Mouse (Mus musculus) liver, postnatal 0 days (tissue): ENCODE results near the gene Igfbpl1. TPM values are rescaled to one million over a fixed set of nuclear protein-coding genes. Genes with fewer than 3 reads are reported as not detected.

ENCODE experiments used
- ATAC-seq: fragments of 200-750 bp; cut with Nextera tagmentation; 2 replicates; pipeline ENCODE4 v1.8.0; 2017; ENCODE audit warnings: mild to moderate bottlenecking, moderate library complexity
- DNase-seq: peaks from one replicate; pipeline ENCODE4 v3.0.0-alpha.2; 2016
- H3K27ac ChIP-seq: fragments of 300-500 bp; sonication (generic); 2 replicates; pipeline ENCODE4 v1.5.1; 2014; ENCODE audit warnings: antibody characterized with exemption, moderate library complexity, mild to moderate bottlenecking, low read depth
- H3K27me3 ChIP-seq: fragments of 300-500 bp; sonication (generic); 2 replicates; pipeline ENCODE4 v1.6.1; 2014; ENCODE audit warnings: low read length, control low read depth, mixed read lengths; ENCODE audit not compliant: insufficient read depth
- H3K36me3 ChIP-seq: fragments of 300-500 bp; sonication (generic); replicated peaks from 2 replicates; pipeline ENCODE4 v1.6.1; 2014; ENCODE audit warnings: mild to moderate bottlenecking, control low read depth, low read length, moderate library complexity, mixed read lengths; ENCODE audit not compliant: insufficient read depth
- H3K4me1 ChIP-seq: fragments of 300-500 bp; sonication (generic); 2 replicates; pipeline ENCODE4 v1.6.1; 2014; ENCODE audit warnings: antibody characterized with exemption, mild to moderate bottlenecking, control low read depth; ENCODE audit not compliant: insufficient read depth
- H3K4me2 ChIP-seq: fragments of 300-500 bp; sonication (generic); 2 replicates; pipeline ENCODE4 v1.6.1; 2014; ENCODE audit warnings: low read depth, mild to moderate bottlenecking, low read length, moderate library complexity, mixed read lengths
- H3K4me3 ChIP-seq: fragments of 300-500 bp; sonication (generic); 2 replicates; pipeline ENCODE4 v1.5.1; 2014; ENCODE audit warnings: low read depth, low read length
- H3K9ac ChIP-seq: fragments of 300-500 bp; sonication (generic); replicated peaks from 2 replicates; pipeline ENCODE4 v1.6.1; 2014; ENCODE audit warnings: mild to moderate bottlenecking, moderate library complexity
- H3K9me3 ChIP-seq: fragments of 300-500 bp; sonication (generic); 2 replicates; pipeline ENCODE4 v1.6.1; 2016; ENCODE audit warnings: mild to moderate bottlenecking, control low read depth, low read length, mixed read lengths
- CTCF ChIP-seq: sonication (generic); IDR thresholded peaks from 2 replicates; pipeline ENCODE4 v1.5.1; 2016; ENCODE audit warnings: antibody characterized with exemption, low read depth
- EP300 ChIP-seq: IDR thresholded peaks from 2 replicates; pipeline ENCODE4 v1.6.1; 2016; ENCODE audit warnings: antibody characterized with exemption, low read depth, mild to moderate bottlenecking
- WGBS: fragments of 180-500 bp; shearing (Covaris S2); extraction: QIAGEN DNeasy Blood & Tissue Kit; methylation state at CpG from one replicate; pipeline ENCODE4 v1.1.7; 2014; ENCODE audit not compliant: insufficient replicate concordance; 5-methylcytosine and 5-hydroxymethylcytosine counted together
- polyA plus RNA-seq: library from polyadenylated mRNA; unstranded; fragments of >200 nt; fragmentation: Nextera tagmentation; extraction: Ambion mirVana; gene quantifications from 2 replicates; pipeline ENCODE4 v1.2.1, GENCODE M21; 2015

Gene Igfbpl1
- polyA plus RNA-seq, 1 experiment from 2014 or later, result not detected

DNA sequence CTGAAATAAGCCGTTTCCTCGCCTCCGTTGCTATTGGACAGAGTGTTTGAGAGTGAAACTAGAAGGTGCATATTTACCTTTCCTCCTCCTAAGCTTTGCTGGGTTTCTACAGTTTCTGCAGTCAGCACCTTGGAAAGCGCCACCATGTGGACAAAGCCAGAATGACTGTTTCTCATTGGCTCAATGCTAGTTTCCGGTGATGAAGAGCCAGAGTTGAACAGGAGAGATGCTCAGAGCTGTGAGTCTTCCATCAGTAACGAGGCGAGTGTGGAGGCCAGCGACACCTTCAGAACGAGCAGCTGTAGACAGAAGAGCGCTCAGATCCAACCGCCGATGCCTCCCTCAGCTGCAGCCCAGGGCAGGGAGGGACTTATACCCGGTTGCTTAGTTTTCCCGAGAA is 17.6 kb upstream of the Igfbpl1 start:
- DNase-seq, result peak; percentile 67
- Histone ChIP-seq H3K4me1 (peaks cover 6% of the 10 kb centered on the region; the same call in 1 of the 2 replicates), H3K9ac (no peak overlapping the region), H3K4me2 (no peak overlapping the region), H3K36me3 (no peaks in the 10 kb centered on the region), H3K27ac (no peak overlapping the region), H3K9me3 (no peaks in the 10 kb centered on the region), H3K27me3 (no peaks in the 10 kb centered on the region), H3K4me3 (no peak overlapping the region)
- 36% methylated on average over 14 of the region's 14 CpGs for WGBS
- TF ChIP-seq EP300, result no peak
- peak; percentile 76 for TF ChIP-seq CTCF
- no peak for ATAC-seq

DNA sequence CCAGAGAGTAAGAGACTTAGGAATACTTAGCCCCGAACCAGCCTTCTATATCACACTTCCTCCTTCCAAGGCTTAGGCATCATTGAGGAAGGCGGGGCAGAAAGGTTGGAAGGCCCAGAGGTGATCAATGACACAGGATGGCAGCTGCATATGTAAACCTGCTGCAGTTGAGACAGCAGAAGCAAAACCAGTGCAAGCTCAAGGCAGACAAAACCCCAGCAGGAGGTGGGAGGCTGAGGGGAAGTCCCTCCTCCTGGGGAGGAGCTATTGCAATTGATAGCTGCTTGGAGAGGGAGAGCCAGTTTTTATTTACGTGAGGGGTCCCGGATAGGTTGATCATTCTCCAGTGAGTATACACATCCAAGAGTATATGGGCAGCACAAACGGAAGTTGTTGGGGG is 6.7 kb upstream of the Igfbpl1 start:
- DNase-seq, result no peak
- Histone ChIP-seq H3K36me3 (no peaks in the 10 kb centered on the region), H3K9ac (no peak overlapping the region), H3K27me3 (peaks cover 14% of the 10 kb centered on the region), H3K4me3 (no peak overlapping the region), H3K9me3 (no peaks in the 10 kb centered on the region), H3K4me2 (no peak overlapping the region), H3K27ac (no peak overlapping the region), H3K4me1 (no peaks in the 10 kb centered on the region)
- no peak for ATAC-seq
- WGBS, result 33% methylated on average over 5 of the region's 5 CpGs
- TF ChIP-seq CTCF (no peak), EP300 (no peak)

DNA sequence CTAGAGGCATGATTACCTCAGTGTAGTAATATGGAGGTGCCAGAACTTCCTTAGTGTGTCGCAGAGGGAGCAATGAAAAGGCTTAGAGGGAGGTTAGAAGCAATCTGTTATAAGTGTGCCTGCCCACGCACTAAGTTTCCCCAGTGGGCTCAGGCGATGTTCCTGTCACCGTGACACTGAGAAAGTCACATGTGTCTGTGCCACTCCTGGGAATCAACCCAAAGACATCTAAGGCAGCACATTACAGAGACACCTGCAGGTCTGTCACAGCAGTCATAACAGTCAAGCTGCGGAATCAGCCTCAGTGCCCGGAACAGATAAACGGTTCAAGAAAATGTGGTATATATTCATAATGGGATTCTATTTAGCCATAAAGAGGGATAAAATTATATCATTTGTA is 5.3 kb upstream of the Igfbpl1 start:
- WGBS, result 85% methylated on average over 7 of the region's 7 CpGs
- TF ChIP-seq CTCF (no peak), EP300 (no peak)
- H3K27me3 ChIP-seq, result peaks cover 29% of the 10 kb centered on the region

DNA sequence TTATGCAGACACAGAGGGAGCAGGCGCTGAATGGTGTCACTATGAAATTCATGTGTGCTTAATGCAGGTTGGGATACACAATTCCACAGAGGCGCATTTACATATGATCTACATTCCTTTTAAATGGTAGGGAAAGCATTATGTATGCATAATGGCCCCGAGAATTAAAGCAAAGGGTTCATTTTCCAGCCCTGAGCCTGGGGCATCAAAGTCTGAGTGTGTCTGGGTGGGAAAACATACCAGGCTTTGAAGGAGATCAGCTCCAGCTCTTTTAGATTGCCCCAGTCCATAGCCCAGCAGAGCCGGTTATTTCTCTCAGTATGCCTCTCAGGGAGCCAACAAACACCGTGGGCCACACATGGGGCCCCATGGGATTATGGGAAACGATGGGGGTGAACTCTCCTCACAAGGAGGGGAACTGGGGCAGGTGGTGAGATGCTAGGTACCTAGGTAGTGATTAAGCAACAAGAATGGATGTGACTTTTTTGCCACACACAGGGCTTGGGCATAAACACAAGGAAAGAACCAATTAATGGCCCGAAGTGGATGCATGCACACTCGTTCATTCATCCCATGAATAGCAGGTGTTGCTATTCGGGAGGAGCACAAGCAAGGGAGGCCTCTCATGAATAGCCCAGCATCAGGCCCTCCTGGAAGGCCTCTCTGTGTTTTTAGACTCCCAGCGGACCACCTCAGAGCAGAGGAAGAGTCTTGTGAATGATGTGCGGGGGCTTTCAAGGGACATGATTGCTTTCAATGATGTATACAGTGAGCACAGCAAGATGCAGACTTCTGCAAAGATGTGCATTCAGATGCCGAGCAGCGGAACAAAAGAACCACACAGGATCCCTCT is 3.4 kb upstream of the Igfbpl1 start:
- no peak for ATAC-seq
- Histone ChIP-seq H3K36me3 (no peaks in the 10 kb centered on the region), H3K9ac (no peak overlapping the region), H3K9me3 (no peaks in the 10 kb centered on the region), H3K27ac (no peak overlapping the region), H3K4me3 (no peak overlapping the region), H3K4me2 (no peak overlapping the region), H3K4me1 (no peaks in the 10 kb centered on the region), H3K27me3 (peaks cover 45% of the 10 kb centered on the region)
- TF ChIP-seq CTCF (no peak), EP300 (no peak)
- 60% methylated on average over 13 of the region's 13 CpGs for WGBS
- DNase-seq, result no peak

More for the DNA sequence above, 5.3 kb upstream of the Igfbpl1 start:
- Histone ChIP-seq H3K4me3 (no peak overlapping the region), H3K36me3 (no peaks in the 10 kb centered on the region), H3K4me2 (no peak overlapping the region), H3K27ac (no peak overlapping the region), H3K4me1 (no peaks in the 10 kb centered on the region), H3K9ac (no peak overlapping the region), H3K9me3 (no peaks in the 10 kb centered on the region)
- no peak for DNase-seq
- ATAC-seq, result no peak

DNA sequence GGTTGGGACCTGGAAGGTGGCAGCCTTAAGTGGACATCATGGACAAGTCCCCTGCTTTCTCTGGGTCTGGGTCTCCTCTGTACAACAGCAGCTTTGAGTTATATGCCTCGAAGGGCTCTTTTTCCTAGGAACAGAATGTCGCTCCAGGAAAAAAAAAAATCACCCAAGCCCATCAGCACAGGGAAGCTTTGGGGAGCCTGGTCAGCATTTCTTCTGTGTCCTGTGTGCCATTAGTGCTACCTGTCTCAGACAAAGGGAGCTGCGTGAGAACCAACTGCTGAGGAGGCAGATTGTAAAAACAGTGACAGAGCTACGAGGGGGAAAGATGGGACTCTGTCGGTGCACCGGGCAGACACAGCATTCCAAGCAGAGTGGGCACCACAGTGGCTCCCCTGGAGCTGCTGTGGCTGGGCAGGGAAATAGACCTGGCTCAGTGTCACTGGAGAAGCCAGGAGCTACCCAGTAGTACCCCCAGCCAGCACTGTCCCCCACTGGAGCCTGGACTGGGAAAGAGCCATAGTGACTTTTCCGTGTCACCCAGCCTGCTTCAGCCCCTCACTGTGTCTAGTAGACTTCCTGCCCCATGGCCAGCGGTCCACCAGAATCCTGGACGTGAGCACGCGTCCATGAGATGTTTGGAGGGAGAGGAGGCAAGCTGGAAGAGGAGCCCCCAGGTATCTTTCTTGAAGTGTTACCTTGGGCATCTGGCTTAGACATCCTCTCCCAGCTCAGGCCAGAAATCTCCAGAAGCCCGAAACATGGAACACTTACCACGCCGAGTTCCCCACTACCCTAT is 1.8 kb downstream of the Igfbpl1 start:
- H3K27me3 ChIP-seq, result peaks cover 54% of the 10 kb centered on the region
- TF ChIP-seq CTCF, result no peak
- no peak for TF ChIP-seq EP300
- H3K4me1 ChIP-seq, result no peaks in the 10 kb centered on the region
- no peak overlapping the region for H3K4me2 ChIP-seq
- H3K9ac ChIP-seq, result no peak overlapping the region
- no peaks in the 10 kb centered on the region for H3K36me3 ChIP-seq
- WGBS, result 29% methylated on average over 14 of the region's 14 CpGs
- no peaks in the 10 kb centered on the region for H3K9me3 ChIP-seq
- H3K27ac ChIP-seq, result no peak overlapping the region
- ATAC-seq, result no peak
- no peak overlapping the region for H3K4me3 ChIP-seq
- DNase-seq, result no peak

DNA sequence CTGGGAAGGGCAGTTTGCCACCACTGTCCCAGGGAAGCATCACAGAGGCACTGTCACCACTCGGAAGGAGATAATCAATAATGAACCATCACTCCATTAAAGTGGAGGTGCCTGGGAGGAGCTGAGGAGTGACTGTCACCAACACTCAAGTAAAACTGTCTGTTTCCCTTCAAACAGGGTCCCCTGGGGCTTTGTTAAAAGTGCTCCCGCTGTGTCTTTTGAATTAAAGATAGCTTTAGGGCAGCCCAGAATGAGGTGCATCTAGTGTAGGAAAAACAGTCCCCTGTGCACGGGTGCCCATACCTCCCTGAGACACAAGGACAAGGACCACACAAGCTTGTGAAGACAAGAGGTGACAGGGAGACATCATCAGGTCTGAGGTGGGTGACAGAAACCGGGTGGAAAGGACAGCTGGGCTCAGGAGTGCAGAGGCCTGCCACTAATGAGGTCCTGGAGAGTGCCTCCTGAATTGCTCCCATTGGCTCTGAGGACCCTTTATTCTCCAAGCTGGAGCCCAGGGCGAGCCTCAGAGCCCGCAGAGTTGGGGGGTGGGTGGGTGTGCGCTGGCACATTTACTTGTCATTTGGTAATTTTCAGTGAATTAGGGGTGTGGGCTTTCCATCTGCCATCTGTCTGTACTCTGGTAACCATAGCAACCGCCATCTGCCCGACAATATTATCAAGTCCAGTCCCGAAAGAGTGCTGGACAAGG is 2.5 kb downstream of the Igfbpl1 start:
- no peak overlapping the region for H3K4me3 ChIP-seq
- H3K9ac ChIP-seq, result no peak overlapping the region
- no peaks in the 10 kb centered on the region for H3K36me3 ChIP-seq
- TF ChIP-seq EP300 (no peak), CTCF (no peak)
- peaks cover 52% of the 10 kb centered on the region for H3K27me3 ChIP-seq
- no peak overlapping the region for H3K4me2 ChIP-seq
- H3K9me3 ChIP-seq, result no peaks in the 10 kb centered on the region
- H3K4me1 ChIP-seq, result peaks cover 3% of the 10 kb centered on the region; the same call in 1 of the 2 replicates
- no peak for DNase-seq
- H3K27ac ChIP-seq, result no peak overlapping the region
- no peak for ATAC-seq
- WGBS, result 13% methylated on average over 10 of the region's 10 CpGs
